Mouse (Mus musculus): ENCODE results near the gene Cd163l1. TPM values are rescaled to one million over a fixed set of nuclear protein-coding genes. Genes with fewer than 3 reads are reported as not detected.

The Cd163l1 gene
- polyA plus RNA-seq, 1 experiment from 2014 or later: 0.17 TPM

DNA sequence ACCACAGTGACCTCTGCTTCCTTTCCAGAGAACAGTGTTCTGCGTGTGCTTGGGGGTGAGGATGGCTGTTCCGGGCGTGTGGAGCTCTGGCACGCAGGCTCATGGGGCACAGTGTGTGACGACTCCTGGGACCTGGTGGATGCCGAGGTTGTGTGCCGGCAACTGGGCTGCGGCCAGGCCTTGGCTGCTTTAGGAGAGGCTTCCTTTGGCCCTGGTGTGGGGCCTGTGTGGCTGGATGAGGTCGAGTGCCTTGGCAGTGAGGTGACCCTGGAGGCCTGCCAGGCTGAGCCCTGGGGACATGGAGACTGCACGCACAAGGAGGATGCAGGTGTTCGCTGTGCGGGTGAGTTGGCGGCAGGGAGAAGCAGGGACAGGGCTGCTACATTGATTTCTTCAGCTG lies 10.4 kb downstream of the Cd163l1 start:
- H3K27me3 ChIP-seq (replicated peaks): no peaks in the 10 kb centered on the region
- no peak for ATAC-seq (ENCODE audit: insufficient read depth, low FRiP score, low read depth)
- no peak overlapping the region for H3K4me2 ChIP-seq
- no peaks in the 10 kb centered on the region for H3K9me3 ChIP-seq
- H3K27ac ChIP-seq: no peak overlapping the region
- 79% methylated on average over 13 of the region's 13 CpGs for WGBS
- H3K4me1 ChIP-seq: no peaks in the 10 kb centered on the region
- H3K4me3 ChIP-seq (replicated peaks): no peak overlapping the region
- H3K36me3 ChIP-seq: no peaks in the 10 kb centered on the region
- no peak overlapping the region for H3K9ac ChIP-seq

DNA sequence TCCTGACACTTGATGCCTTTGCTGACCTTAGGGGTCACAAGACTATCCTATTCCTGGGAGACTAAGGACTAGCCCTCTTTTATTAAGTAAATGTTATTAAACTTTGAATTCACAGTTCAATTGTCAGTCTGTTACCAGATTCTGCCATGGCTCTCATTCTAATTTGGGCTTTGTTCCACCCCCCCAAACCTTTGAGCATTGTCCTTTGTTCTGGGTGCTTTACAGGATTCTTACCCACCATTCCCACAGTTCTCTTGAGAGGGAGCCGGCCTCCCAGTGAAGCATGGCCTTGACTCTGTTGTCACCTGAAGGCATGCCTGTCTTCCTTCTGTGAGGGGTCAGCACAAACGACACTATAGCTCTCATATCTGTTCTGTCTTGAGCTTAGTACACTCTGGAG lies 13.0 kb downstream of the Cd163l1 start:
- 67% methylated on average over 2 of the region's 2 CpGs for WGBS
- Histone ChIP-seq H3K4me1 (no peaks in the 10 kb centered on the region), H3K27me3 (replicated peaks) (no peaks in the 10 kb centered on the region), H3K36me3 (no peaks in the 10 kb centered on the region), H3K4me2 (no peak overlapping the region), H3K27ac (no peak overlapping the region), H3K9ac (no peak overlapping the region), H3K9me3 (no peaks in the 10 kb centered on the region), H3K4me3 (replicated peaks) (no peak overlapping the region)
- no peak for ATAC-seq (ENCODE audit: insufficient read depth, low FRiP score, low read depth)

DNA sequence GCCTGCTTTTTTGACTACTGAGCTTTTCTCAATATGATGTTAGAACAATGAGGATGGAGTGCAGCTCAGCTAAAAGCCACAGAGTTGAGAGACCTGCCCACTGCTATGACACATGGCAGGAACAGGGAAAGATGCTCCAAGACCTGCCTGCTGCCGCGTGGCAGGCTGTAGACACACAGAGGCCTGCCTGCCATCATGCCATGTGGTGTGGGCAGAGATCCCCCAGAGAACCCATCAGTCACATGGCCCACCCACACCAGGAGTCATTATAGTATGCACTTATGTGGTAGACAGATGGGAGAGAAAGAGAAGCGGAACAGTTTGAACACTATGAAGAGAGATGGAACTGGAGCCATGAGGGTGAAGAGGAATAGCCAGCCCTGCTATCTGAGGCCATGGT lies 15.6 kb downstream of the Cd163l1 start:
- Histone ChIP-seq H3K27me3 (replicated peaks) (no peaks in the 10 kb centered on the region), H3K4me3 (replicated peaks) (no peak overlapping the region), H3K4me2 (no peak overlapping the region), H3K36me3 (no peaks in the 10 kb centered on the region), H3K27ac (no peak overlapping the region), H3K4me1 (no peaks in the 10 kb centered on the region), H3K9ac (no peak overlapping the region), H3K9me3 (no peaks in the 10 kb centered on the region)
- no peak for ATAC-seq (ENCODE audit: insufficient read depth, low FRiP score, low read depth)
- WGBS: 94% methylated on average over 3 of the region's 3 CpGs

DNA sequence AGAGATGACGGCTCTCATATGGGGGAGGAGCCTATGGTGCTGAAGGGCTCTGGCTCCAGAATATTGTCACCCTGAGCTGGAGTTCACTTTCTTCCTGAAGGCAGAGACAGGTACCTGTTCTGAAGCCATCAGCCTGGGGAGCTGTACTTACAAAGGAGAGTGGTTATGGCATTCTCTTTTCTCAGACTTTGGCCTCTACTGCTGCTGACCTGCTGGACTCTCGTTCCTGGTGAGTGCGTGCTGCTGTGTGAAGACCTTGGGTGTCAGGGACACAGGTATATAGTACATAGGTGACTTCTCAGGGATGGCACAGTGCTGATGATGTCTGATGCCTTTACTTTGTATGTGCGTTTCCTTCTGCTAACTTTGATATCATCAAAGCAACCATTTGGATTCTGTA lies 29.1 kb downstream of the Cd163l1 start, which contains the start of gene 5830411N06Rik:
Gene 5830411N06Rik, plus strand, starts transcription at position 69 of the 400 bp plus-strand sequence.
- Histone ChIP-seq H3K27ac (no peak within 1 kb of the TSS), H3K9ac (no peak within 1 kb of the TSS), H3K4me3 (replicated peaks) (no peak within 1 kb of the TSS), H3K27me3 (replicated peaks) (no peaks in the 10 kb centered on the region), H3K36me3 (no peaks in the 10 kb centered on the region), H3K9me3 (no peaks in the 10 kb centered on the region), H3K4me2 (no peak within 1 kb of the TSS), H3K4me1 (no peaks in the 10 kb centered on the region)
- ATAC-seq (ENCODE audit: insufficient read depth, low FRiP score, low read depth): no peak
- 78% methylated on average over 4 of the region's 4 CpGs for WGBS

DNA sequence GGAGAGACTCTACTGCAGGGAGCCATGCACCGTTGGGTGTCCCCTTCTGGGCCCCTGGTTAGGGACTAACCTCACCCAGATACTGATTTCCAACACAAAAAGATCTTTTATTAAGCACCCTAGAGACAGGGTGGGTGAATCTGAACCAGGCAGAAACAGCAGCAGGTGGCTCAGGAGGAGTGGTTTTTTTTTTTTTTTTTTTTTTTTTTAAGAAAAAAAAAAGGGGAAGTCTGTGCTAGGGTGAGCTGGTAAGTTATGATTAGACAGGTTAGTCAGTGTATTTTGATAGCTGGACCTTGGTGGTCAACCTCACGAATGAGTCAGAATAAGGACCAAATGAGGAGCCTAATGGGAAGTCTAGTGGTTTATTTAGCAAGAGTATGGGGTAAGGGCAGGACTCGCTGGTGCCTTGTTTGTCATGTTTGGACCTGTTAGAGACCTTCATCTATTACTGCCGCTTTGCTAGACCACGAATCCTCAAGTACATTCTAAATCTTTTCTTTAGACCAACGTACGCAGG lies 35.8 kb downstream of the Cd163l1 start:
- H3K4me1 ChIP-seq: no peaks in the 10 kb centered on the region
- no peak overlapping the region for H3K4me3 ChIP-seq (replicated peaks)
- H3K36me3 ChIP-seq: no peaks in the 10 kb centered on the region
- no peak overlapping the region for H3K9ac ChIP-seq
- H3K27ac ChIP-seq: no peak overlapping the region
- H3K4me2 ChIP-seq: no peak overlapping the region
- WGBS: 78% methylated on average over 7 of the region's 7 CpGs
- ATAC-seq (ENCODE audit: insufficient read depth, low FRiP score, low read depth): no peak
- no peaks in the 10 kb centered on the region for H3K27me3 ChIP-seq (replicated peaks)
- H3K9me3 ChIP-seq: no peaks in the 10 kb centered on the region

Other genes starting within 250 kb of the Cd163l1 start
- 0.21 and 0.45 TPM in 2 replicates for gene 6430531B16Rik, start 239.5 kb upstream of the Cd163l1 start, polyA plus RNA-seq (2015; fragmentation: Nextera tagmentation; extraction: Ambion mirVana)
- 2.5 and 2.7 TPM in 2 replicates for gene Adam8, start 225.7 kb upstream of the Cd163l1 start, polyA plus RNA-seq (2015; fragmentation: Nextera tagmentation; extraction: Ambion mirVana)
- 34.8 and 35.7 TPM in 2 replicates for gene Zfp511, start 181.9 kb upstream of the Cd163l1 start, polyA plus RNA-seq (2015; fragmentation: Nextera tagmentation; extraction: Ambion mirVana)
- gene Tubgcp2, start 181.6 kb upstream of the Cd163l1 start, polyA plus RNA-seq (2015; fragmentation: Nextera tagmentation; extraction: Ambion mirVana): 43.8 and 44.8 TPM in 2 replicates
- not detected in 2 replicates for gene Msx3, start 169.2 kb upstream of the Cd163l1 start, polyA plus RNA-seq (2015; fragmentation: Nextera tagmentation; extraction: Ambion mirVana)
- gene Caly, start 135.7 kb upstream of the Cd163l1 start, polyA plus RNA-seq (2015; fragmentation: Nextera tagmentation; extraction: Ambion mirVana): 3.4 and 3.6 TPM in 2 replicates
- 165 and 169 TPM in 2 replicates for gene Prap1, start 124.9 kb upstream of the Cd163l1 start, polyA plus RNA-seq (2015; fragmentation: Nextera tagmentation; extraction: Ambion mirVana)
- 32.4 and 41.4 TPM in 2 replicates for gene Fuom, start 115.8 kb upstream of the Cd163l1 start, polyA plus RNA-seq (2015; fragmentation: Nextera tagmentation; extraction: Ambion mirVana)
- gene Paox, start 102.5 kb upstream of the Cd163l1 start, polyA plus RNA-seq (2015; fragmentation: Nextera tagmentation; extraction: Ambion mirVana): 30.6 and 33.7 TPM in 2 replicates
- 155 and 165 TPM in 2 replicates for gene Echs1, start 101.8 kb upstream of the Cd163l1 start, polyA plus RNA-seq (2015; fragmentation: Nextera tagmentation; extraction: Ambion mirVana)
- 23.5 and 26.9 TPM in 2 replicates for gene Mtg1, start 80.7 kb upstream of the Cd163l1 start, polyA plus RNA-seq (2015; fragmentation: Nextera tagmentation; extraction: Ambion mirVana)
- gene Sprn, start 63.4 kb upstream of the Cd163l1 start, polyA plus RNA-seq (2015; fragmentation: Nextera tagmentation; extraction: Ambion mirVana): 1.0 and 1.4 TPM in 2 replicates
- gene Olfr522, start 53.5 kb upstream of the Cd163l1 start, polyA plus RNA-seq (2015; fragmentation: Nextera tagmentation; extraction: Ambion mirVana): not detected in 2 replicates
- not detected in 2 replicates for gene Olfr523, start 45.0 kb upstream of the Cd163l1 start, polyA plus RNA-seq (2015; fragmentation: Nextera tagmentation; extraction: Ambion mirVana)
- gene Olfr524, start 12.3 kb upstream of the Cd163l1 start, polyA plus RNA-seq (2015; fragmentation: Nextera tagmentation; extraction: Ambion mirVana): not detected in 2 replicates
- gene 5830411N06Rik, start 29.0 kb downstream of the Cd163l1 start, polyA plus RNA-seq (2015; fragmentation: Nextera tagmentation; extraction: Ambion mirVana): not detected in 2 replicates
- not detected in 2 replicates for gene Olfr525, start 102.6 kb downstream of the Cd163l1 start, polyA plus RNA-seq (2015; fragmentation: Nextera tagmentation; extraction: Ambion mirVana)
- not detected in 2 replicates for gene Olfr527, start 115.8 kb downstream of the Cd163l1 start, polyA plus RNA-seq (2015; fragmentation: Nextera tagmentation; extraction: Ambion mirVana)
- not detected in 2 replicates for gene Olfr60, start 143.4 kb downstream of the Cd163l1 start, polyA plus RNA-seq (2015; fragmentation: Nextera tagmentation; extraction: Ambion mirVana)
- not detected in 2 replicates for gene Olfr530, start 158.1 kb downstream of the Cd163l1 start, polyA plus RNA-seq (2015; fragmentation: Nextera tagmentation; extraction: Ambion mirVana)
- gene Olfr531, start 184.7 kb downstream of the Cd163l1 start, polyA plus RNA-seq (2015; fragmentation: Nextera tagmentation; extraction: Ambion mirVana): not detected in 2 replicates
- gene Olfr532, start 203.4 kb downstream of the Cd163l1 start, polyA plus RNA-seq (2015; fragmentation: Nextera tagmentation; extraction: Ambion mirVana): not detected in 2 replicates
- not detected in 2 replicates for gene Olfr533, start 245.1 kb downstream of the Cd163l1 start, polyA plus RNA-seq (2015; fragmentation: Nextera tagmentation; extraction: Ambion mirVana)